Mouse (Mus musculus): Measurements from ENCODE around the gene Rcan2. TPM values are rescaled to one million over a fixed set of nuclear protein-coding genes. Genes with fewer than 3 reads are reported as not detected.

Rcan2 gene
- polyA plus RNA-seq, 1 experiment from 2014 or later, result 104 TPM

DNA sequence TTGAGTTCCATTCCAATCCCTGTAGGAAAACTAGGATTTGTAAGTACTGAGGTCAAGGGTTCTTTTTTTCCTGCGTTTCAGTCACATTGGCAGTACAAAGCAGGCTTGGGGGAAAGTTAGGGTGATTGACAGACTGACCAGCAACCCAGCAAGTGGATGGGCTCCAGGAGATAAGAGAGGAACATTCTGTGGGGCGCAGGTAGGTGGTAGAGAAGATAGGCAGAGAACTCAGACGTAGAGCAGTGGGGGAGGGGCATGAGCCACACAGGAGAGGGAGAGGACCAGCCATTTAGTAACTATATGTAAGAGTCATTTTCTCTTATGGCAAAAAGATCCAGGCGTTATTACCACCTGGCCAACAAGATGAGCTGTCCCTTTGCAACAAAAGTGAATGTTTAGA lies 96.2 kb downstream of the Rcan2 start:
- H3K36me3 ChIP-seq, result no peaks in the 10 kb centered on the region
- no peak overlapping the region for H3K4me2 ChIP-seq
- WGBS, result 73% methylated on average over 4 of the region's 4 CpGs
- H3K4me3 ChIP-seq, result no peak overlapping the region
- H3K27me3 ChIP-seq, result no peaks in the 10 kb centered on the region
- no peak overlapping the region for H3K9ac ChIP-seq
- no peaks in the 10 kb centered on the region for H3K4me1 ChIP-seq (replicated peaks)
- no peak for ATAC-seq (ENCODE audit: low FRiP score)
- no peak overlapping the region for H3K27ac ChIP-seq
- no peaks in the 10 kb centered on the region for H3K9me3 ChIP-seq

DNA sequence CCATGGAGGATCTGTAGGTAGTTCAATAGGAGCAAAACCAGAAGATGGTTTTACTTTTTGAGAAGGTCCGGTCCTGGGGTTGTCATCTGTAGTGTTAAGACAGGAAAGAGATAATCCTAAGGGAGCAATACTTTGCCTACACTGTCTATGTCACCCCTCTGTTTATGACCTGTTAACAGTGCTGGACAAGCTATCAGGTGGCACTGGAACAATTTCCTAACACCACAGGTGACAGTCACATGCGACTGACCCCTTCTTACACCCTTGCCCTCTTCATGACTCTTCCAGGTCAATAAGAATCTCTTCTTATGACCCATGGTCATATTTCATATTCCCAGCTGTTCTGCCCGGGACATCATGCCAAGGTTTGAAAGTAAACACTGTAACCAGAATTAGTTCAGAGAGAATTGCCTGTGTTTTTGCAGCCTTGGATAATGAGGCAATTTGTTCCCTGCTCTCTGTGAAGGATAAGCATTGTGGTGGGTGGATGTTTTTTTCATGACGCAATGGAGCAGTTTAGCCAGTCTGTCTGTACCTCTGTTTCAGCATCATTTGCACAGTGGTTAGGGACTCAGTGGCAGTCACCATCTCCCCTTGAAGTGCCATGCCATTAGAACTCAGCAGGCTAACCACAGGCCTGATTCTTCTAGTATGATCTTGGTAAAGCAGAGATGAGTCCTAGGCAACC lies 98.4 kb downstream of the Rcan2 start:
- Histone ChIP-seq H3K9ac (no peak overlapping the region), H3K4me3 (no peak overlapping the region), H3K36me3 (no peaks in the 10 kb centered on the region), H3K4me1 (replicated peaks) (peaks cover 8% of the 10 kb centered on the region; the same call in 1 of the 2 replicates), H3K4me2 (no peak overlapping the region), H3K27me3 (no peaks in the 10 kb centered on the region), H3K9me3 (no peaks in the 10 kb centered on the region), H3K27ac (no peak overlapping the region)
- ATAC-seq (ENCODE audit: low FRiP score), result no peak
- 89% methylated on average over 4 of the region's 4 CpGs for WGBS

- no peak for ATAC-seq (ENCODE audit: low FRiP score)
- no peak overlapping the region for H3K4me3 ChIP-seq
- 87% methylated on average over 1 of the region's 1 CpGs for WGBS
- H3K27me3 ChIP-seq, result no peaks in the 10 kb centered on the region
- no peak overlapping the region for H3K4me2 ChIP-seq
- H3K9ac ChIP-seq, result no peak overlapping the region
- H3K9me3 ChIP-seq, result no peaks in the 10 kb centered on the region
- no peak overlapping the region for H3K27ac ChIP-seq
- H3K4me1 ChIP-seq (replicated peaks), result peaks cover 8% of the 10 kb centered on the region; the same call in 1 of the 2 replicates
- no peaks in the 10 kb centered on the region for H3K36me3 ChIP-seq
These were observed 99.0 kb downstream of the Rcan2 start for GRCm38 (mm10) chr17:43900133-43900532.

DNA sequence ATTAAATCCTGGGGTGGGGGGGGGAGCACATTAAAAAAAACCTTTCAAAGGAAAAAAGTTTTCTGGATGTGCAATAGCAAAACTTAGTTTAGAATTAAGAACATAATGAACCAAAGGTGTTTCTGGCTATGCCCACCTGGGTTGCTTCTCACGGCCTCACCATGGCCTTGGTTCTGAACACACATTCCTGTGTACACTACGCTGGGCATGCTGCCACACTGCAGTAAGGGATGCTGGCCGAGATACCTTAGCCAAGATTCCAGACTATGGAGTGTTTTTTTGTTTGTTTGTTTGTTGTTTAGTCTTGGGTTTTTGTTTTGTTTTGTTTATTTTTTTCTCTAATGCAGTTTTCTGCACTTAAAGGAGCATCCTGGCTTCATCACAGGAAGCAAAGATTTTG lies 100.3 kb downstream of the Rcan2 start:
- 87% methylated on average over 3 of the region's 3 CpGs for WGBS
- Histone ChIP-seq H3K27ac (no peak overlapping the region), H3K4me1 (replicated peaks) (peaks cover 8% of the 10 kb centered on the region; the same call in 1 of the 2 replicates), H3K9ac (no peak overlapping the region), H3K27me3 (no peaks in the 10 kb centered on the region), H3K4me2 (no peak overlapping the region), H3K9me3 (no peaks in the 10 kb centered on the region), H3K4me3 (no peak overlapping the region), H3K36me3 (no peaks in the 10 kb centered on the region)
- no peak for ATAC-seq (ENCODE audit: low FRiP score)

DNA sequence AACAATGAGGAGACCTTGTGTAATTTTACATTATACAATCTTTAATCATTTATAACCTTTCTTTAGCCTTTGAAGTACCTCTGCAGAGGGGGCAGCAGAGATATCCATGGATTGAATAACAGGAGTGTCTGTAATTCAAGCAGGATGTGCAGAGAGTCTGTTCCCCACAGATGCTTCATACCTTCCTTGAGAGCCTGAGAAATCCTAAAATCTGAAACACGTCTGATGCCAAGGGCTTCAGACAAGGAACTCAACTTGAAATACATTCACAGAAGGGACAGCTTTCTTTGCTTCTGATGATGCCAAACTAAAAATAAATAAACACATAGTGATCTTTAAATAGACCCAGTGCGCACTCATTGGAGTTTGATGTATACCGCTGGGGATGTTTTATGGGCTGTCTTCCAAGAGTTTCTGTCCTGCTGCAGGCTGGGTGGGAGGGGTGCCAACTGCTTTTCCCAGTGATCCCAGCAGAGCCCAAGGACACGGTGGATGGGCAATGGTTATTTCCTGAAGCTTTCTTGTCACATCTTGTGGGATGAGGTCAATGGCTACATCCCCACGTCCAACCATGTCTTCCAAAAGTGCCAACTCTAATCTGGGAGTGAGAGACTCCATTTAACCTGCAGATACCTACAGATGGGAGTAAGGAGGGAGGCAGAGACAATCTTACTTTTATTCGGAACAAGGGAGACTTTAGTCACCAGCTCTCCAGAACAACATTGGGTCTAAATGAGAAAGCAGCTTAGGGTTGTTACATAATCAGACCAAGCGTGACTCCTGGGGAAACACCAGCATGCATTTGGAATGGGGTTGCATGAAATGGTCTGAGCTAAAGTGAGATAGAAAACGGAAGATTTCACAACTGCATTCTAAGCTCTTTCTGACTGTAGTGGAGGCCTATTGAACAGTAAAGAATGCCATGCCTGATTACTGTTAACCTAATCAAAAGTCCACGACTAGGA lies 102.9 kb downstream of the Rcan2 start:
- WGBS, result 78% methylated on average over 9 of the region's 9 CpGs
- Histone ChIP-seq H3K27ac (no peak overlapping the region), H3K4me1 (replicated peaks) (peaks cover 8% of the 10 kb centered on the region; the same call in 1 of the 2 replicates), H3K4me3 (no peak overlapping the region), H3K4me2 (no peak overlapping the region), H3K9me3 (no peaks in the 10 kb centered on the region), H3K27me3 (no peaks in the 10 kb centered on the region), H3K36me3 (no peaks in the 10 kb centered on the region), H3K9ac (no peak overlapping the region)
- ATAC-seq (ENCODE audit: low FRiP score), result no peak

- no peak overlapping the region for H3K4me2 ChIP-seq
- 88% methylated on average over 7 of the region's 7 CpGs for WGBS
- no peaks in the 10 kb centered on the region for H3K27me3 ChIP-seq
- H3K9ac ChIP-seq, result no peak overlapping the region
- ATAC-seq (ENCODE audit: low FRiP score), result no peak
- H3K9me3 ChIP-seq, result no peaks in the 10 kb centered on the region
- peaks cover 8% of the 10 kb centered on the region; the same call in 1 of the 2 replicates for H3K4me1 ChIP-seq (replicated peaks)
- H3K4me3 ChIP-seq, result no peak overlapping the region
- no peak overlapping the region for H3K27ac ChIP-seq
- no peaks in the 10 kb centered on the region for H3K36me3 ChIP-seq
These were observed 103.7 kb downstream of the Rcan2 start for GRCm38 (mm10) chr17:43904896-43905295.

DNA sequence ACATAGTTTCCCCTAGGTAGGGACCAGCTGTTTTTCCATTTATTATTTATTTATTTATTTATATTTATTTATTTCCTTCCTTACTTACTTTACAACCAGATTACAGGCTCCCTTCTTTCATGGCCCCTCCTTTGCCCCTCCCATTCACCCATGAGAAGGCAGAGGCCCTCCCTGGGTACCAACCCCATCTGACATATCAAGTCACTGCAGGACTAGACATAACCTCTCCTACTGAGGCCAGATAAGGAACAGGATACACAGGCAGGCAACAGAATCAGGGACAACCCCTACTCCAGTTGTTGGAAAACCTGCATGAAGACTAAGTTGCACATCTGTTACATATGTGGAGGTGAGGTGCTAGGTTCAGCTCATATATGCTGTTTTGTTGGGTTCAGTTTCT lies 105.6 kb downstream of the Rcan2 start:
- peaks cover 8% of the 10 kb centered on the region; the same call in 1 of the 2 replicates for H3K4me1 ChIP-seq (replicated peaks)
- no peaks in the 10 kb centered on the region for H3K36me3 ChIP-seq
- no peaks in the 10 kb centered on the region for H3K27me3 ChIP-seq
- no peak overlapping the region for H3K9ac ChIP-seq
- ATAC-seq (ENCODE audit: low FRiP score), result no peak
- H3K4me2 ChIP-seq, result no peak overlapping the region
- no peak overlapping the region for H3K27ac ChIP-seq
- H3K4me3 ChIP-seq, result no peak overlapping the region
- no peaks in the 10 kb centered on the region for H3K9me3 ChIP-seq

DNA sequence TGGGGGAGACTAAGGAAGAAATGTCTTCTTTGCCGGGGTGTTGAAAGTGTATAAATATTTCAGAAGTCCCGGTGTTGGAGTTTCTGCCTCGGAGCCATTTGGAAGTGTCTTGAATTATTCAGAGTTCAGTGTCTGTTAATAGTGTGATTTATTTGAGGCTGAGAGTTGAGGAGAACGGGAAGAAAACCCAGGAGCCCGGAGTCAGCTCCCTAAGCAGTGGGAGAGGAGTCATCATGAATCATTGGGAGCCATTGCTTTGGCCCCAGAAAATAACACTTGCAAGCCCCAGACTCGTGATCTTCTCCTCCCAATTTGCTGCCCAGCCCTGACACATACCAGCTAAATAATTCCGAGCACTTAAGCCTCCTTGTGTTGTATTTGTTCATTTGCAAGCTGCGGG lies 115.0 kb downstream of the Rcan2 start:
- H3K27me3 ChIP-seq, result no peaks in the 10 kb centered on the region
- peak overlapping the region; percentile 18; the same call in 1 of the 2 replicates for H3K27ac ChIP-seq
- H3K9ac ChIP-seq, result no peak overlapping the region
- H3K4me3 ChIP-seq, result no peak overlapping the region
- no peak overlapping the region for H3K4me2 ChIP-seq
- no peak for ATAC-seq (ENCODE audit: low FRiP score)
- no peaks in the 10 kb centered on the region for H3K36me3 ChIP-seq
- H3K9me3 ChIP-seq, result no peaks in the 10 kb centered on the region
- WGBS, result 73% methylated on average over 8 of the region's 8 CpGs
- H3K4me1 ChIP-seq (replicated peaks), result no peaks in the 10 kb centered on the region

DNA sequence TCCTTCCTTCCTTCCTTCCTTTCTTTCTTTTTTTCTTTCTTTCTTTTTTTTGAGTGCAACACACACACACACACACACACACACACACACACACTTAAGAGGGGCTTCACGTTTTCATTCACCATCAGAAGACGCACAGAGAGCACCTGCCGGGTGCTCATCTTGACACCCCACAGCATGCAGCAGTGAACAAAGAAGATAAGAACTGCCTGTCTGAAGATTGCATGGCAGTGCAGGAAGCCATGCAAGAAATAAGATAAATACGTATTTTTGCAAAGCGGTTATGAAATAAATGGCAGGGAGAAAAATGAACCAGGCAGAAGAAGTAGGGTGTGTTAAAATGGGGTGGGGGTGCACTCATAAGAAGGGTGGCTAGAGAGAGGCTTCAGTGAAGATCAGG lies 116.0 kb downstream of the Rcan2 start:
- Histone ChIP-seq H3K4me1 (replicated peaks) (no peaks in the 10 kb centered on the region), H3K27ac (no peak overlapping the region), H3K9me3 (no peaks in the 10 kb centered on the region), H3K4me2 (no peak overlapping the region), H3K36me3 (no peaks in the 10 kb centered on the region), H3K27me3 (no peaks in the 10 kb centered on the region), H3K9ac (no peak overlapping the region), H3K4me3 (no peak overlapping the region)
- ATAC-seq (ENCODE audit: low FRiP score), result no peak
- 76% methylated on average over 5 of the region's 5 CpGs for WGBS

DNA sequence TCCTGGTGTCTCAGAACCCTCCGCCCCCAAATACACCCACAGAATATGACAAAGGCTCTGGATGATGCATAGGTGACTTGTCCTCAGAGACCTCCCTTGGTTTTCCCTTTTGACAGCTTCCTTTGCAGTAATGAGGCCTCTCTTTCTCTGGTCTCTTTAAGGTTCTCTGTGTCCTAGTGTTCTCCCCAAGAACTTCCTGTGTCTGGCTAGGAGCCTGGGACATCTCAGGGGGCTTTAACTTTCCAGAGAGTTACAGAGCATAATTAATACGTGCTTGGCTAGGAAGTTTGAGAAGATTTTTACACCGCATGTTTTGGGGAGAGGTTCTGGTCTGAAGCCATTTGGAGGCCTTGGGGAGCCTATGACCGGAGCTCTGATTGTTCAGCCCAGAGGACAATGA lies 128.7 kb downstream of the Rcan2 start:
- no peak overlapping the region for H3K9ac ChIP-seq
- WGBS, result 95% methylated on average over 4 of the region's 4 CpGs
- no peaks in the 10 kb centered on the region for H3K36me3 ChIP-seq
- H3K4me3 ChIP-seq, result no peak overlapping the region
- no peaks in the 10 kb centered on the region for H3K9me3 ChIP-seq
- no peak overlapping the region for H3K27ac ChIP-seq
- H3K4me1 ChIP-seq (replicated peaks), result 0 out of 2 replicates have a peak, but pooled peaks cover 4% of the 10 kb centered on the region
- H3K4me2 ChIP-seq, result no peak overlapping the region
- H3K27me3 ChIP-seq, result no peaks in the 10 kb centered on the region
- no peak for ATAC-seq (ENCODE audit: low FRiP score)

- 95% methylated on average over 11 of the region's 11 CpGs for WGBS
- Histone ChIP-seq H3K36me3 (no peaks in the 10 kb centered on the region), H3K9ac (no peak overlapping the region), H3K27ac (no peak overlapping the region), H3K4me3 (no peak overlapping the region), H3K9me3 (no peaks in the 10 kb centered on the region), H3K27me3 (no peaks in the 10 kb centered on the region), H3K4me2 (no peak overlapping the region), H3K4me1 (replicated peaks) (0 out of 2 replicates have a peak, but pooled peaks cover 4% of the 10 kb centered on the region)
- ATAC-seq (ENCODE audit: low FRiP score), result no peak
These were observed 130.6 kb downstream of the Rcan2 start for GRCm38 (mm10) chr17:43931731-43932130.

DNA sequence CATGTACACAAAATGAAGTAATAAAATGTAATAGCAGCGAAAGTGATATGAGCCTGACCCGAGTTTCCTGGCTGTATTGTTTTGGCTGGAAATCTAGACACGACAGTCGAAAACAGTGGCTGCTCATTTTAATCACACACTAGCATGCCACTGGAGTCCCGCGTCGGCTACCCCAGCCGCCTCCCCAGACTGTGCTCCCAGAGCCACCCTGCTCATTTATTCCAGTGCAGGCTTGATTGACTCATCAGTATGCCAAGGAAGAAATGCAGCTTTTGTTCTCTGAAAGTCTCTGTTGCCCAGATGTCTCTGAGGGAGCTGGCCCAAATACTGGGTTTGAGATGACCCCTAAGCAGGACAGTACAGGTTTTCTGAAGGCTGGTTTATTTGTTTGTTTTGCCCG lies 132.9 kb downstream of the Rcan2 start:
- Histone ChIP-seq H3K9ac (no peak overlapping the region), H3K36me3 (no peaks in the 10 kb centered on the region), H3K4me3 (no peak overlapping the region), H3K27ac (no peak overlapping the region), H3K4me1 (replicated peaks) (0 out of 2 replicates have a peak, but pooled peaks cover 4% of the 10 kb centered on the region), H3K4me2 (no peak overlapping the region), H3K27me3 (no peaks in the 10 kb centered on the region), H3K9me3 (no peaks in the 10 kb centered on the region)
- WGBS, result 62% methylated on average over 9 of the region's 9 CpGs
- no peak; the same call in 1 of the 2 replicates for ATAC-seq (ENCODE audit: low FRiP score)

Data from hindbrain, embryonic 13.5 days (tissue).